Mouse (Mus musculus) brain, embryonic 14.5 days (tissue): ENCODE measurements around the gene Tsen2.

Experiments used
- CTCF ChIP-seq: fragments of 200-500 bp; IDR thresholded peaks from 2 replicates; pipeline ENCODE4 v1.5.1; 2012; ENCODE audit warnings: inconsistent platforms, mild to moderate bottlenecking, moderate library complexity, borderline replicate concordance; ENCODE audit not compliant: insufficient read depth, insufficient read length; ENCODE audit errors: extremely low read depth
- POLR2A ChIP-seq: fragments of 200-500 bp; IDR thresholded peaks from 2 replicates; pipeline ENCODE4 v1.6.1; 2012; ENCODE audit warnings: mild to moderate bottlenecking, inconsistent platforms, borderline replicate concordance; ENCODE audit not compliant: poor library complexity, insufficient read depth, insufficient read length, severe bottlenecking; ENCODE audit errors: extremely low read depth

- TF ChIP-seq CTCF (no peak), POLR2A (no peak)
Measured at GRCm38 (mm10) chr6:115610301-115610700, 65.8 kb downstream of the Tsen2 start.
